Mouse (Mus musculus) limb, embryonic 15.5 days (tissue): ENCODE data around the gene Shroom1. TPM values are rescaled to one million over a fixed set of nuclear protein-coding genes. Genes with fewer than 3 reads are reported as not detected.
A peak's percentile ranks its signal among the peaks of the same experiment; 100 is the strongest.
"Not testable (repeated sequence)": the region's sequence is repeated elsewhere in the genome, so short reads cannot be mapped to it uniquely, and the experiment has no call there.

Source experiments
- ATAC-seq: fragments of 200-750 bp; cut with Nextera tagmentation; 2 replicates; pipeline ENCODE4 v1.8.0; 2017; ENCODE audit warnings: low read depth, moderate TSS enrichment; ENCODE audit not compliant: insufficient number of reproducible peaks, low FRiP score, low TSS enrichment
- H3K27ac ChIP-seq: fragments of 300-500 bp; sonication (generic); 2 replicates; pipeline ENCODE4 v1.5.1; 2015; ENCODE audit warnings: moderate library complexity, mild to moderate bottlenecking, inconsistent platforms
- H3K27me3 ChIP-seq: fragments of 300-500 bp; sonication (generic); 2 replicates; pipeline ENCODE4 v1.6.1; 2015; ENCODE audit warnings: inconsistent platforms
- H3K36me3 ChIP-seq: fragments of 300-500 bp; sonication (generic); 2 replicates; pipeline ENCODE4 v1.6.1; 2015; ENCODE audit warnings: inconsistent platforms
- H3K4me1 ChIP-seq: fragments of 300-500 bp; sonication (generic); 2 replicates; pipeline ENCODE4 v1.6.1; 2015; ENCODE audit warnings: inconsistent platforms
- H3K4me2 ChIP-seq: fragments of 300-500 bp; sonication (generic); 2 replicates; pipeline ENCODE4 v1.6.1; 2015; ENCODE audit warnings: mild to moderate bottlenecking, inconsistent platforms
- H3K4me3 ChIP-seq: fragments of 300-500 bp; sonication (generic); 2 replicates; pipeline ENCODE4 v1.5.1; 2015; ENCODE audit warnings: mild to moderate bottlenecking, inconsistent platforms
- H3K9ac ChIP-seq: fragments of 300-500 bp; sonication (generic); 2 replicates; pipeline ENCODE4 v1.6.1; 2015; ENCODE audit warnings: inconsistent platforms
- H3K9me3 ChIP-seq: fragments of 300-500 bp; sonication (generic); 2 replicates; pipeline ENCODE4 v1.6.1; 2016; ENCODE audit warnings: inconsistent platforms
- WGBS: fragments of 180-500 bp; shearing (Covaris S2); methylation state at CpG from one replicate; pipeline ENCODE4 v1.1.7; 2015; 5-methylcytosine and 5-hydroxymethylcytosine counted together
- polyA plus RNA-seq: library from polyadenylated mRNA; unstranded; fragments of >200 nt; fragmentation: Nextera tagmentation; extraction: Ambion mirVana; gene quantifications from 2 replicates; pipeline ENCODE4 v1.2.1, GENCODE M21; 2015

Shroom1 gene
- polyA plus RNA-seq: 4.4 and 4.6 TPM in 2 replicates

DNA sequence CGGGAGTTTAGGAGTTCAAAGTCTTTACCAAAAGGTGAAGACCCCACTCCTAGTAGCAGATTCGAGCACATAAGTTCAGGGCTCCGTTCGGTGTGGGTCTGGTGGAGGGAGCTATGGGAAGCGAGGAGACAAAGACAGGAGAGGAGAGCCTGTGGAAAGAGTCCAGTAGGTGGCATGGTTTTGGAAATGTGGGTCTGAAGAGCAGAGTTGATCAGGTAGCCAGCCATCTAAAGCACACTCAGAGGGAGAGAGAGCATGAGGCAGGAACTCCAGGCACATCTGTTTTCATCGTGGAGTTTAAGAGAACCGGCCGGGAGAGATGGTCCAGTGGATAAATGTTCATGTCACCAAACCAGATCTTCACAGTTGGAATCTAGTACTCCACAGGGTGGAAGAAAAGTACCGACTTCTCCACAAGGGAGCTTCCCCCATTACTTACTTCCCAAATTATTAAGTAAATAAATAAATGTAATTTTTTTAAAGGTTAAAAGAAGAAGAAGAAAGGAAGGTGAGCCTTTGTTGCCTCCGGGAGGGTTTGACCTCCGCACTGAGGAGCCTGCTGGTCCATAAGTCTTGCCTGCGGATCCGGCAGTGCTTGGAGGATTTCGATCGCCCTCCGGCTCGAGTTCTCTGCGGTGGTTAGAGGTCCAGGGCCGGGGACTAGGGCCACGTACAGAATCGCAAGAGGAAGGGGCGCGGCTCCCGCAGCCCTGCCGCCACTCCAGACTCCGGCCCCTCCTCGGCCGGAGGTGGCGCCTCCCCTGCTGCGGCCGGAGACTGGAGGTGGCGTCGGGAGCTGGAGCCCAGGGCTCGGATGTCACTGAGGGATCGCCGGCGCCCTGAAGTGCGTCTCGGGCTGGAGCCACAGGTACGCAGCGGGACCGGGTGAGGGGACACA lies at the start of gene Shroom1, which contains the start of gene Gm10447:
Shroom1 (plus strand) TSS at position 732 of the 898 bp plus-strand sequence.
Gm10447 (minus strand) TSS at position 637 of the 898 bp plus-strand sequence.
- 2% methylated on average over 32 of the region's 42 CpGs for WGBS
- no peaks in the 10 kb centered on the region for H3K36me3 ChIP-seq
- peaks cover 16% of the 10 kb centered on the region for H3K27me3 ChIP-seq

DNA sequence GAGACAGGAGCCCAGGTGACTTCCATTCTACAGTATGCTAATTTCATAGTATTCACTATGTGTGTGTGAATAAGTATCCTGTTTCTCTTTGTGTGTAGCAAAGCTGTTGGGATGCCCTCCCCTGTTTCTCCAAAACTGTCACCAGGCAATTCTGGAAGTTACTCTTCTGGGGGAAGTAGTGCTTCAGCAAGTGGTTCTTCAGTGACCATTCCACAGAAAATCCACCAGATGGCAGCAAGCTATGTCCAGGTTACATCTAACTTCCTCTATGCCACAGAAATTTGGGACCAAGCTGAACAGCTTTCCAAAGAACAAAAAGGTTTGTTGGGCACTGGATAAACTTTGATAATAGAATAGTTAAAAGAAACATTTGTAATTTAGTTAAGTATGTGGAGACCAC lies 45.3 kb upstream of the Shroom1 start:
- Histone ChIP-seq H3K36me3 (peaks cover 84% of the 10 kb centered on the region), H3K4me1 (no peaks in the 10 kb centered on the region), H3K9me3 (no peaks in the 10 kb centered on the region), H3K4me2 (no peak overlapping the region), H3K27ac (no peak overlapping the region), H3K9ac (no peak overlapping the region), H3K4me3 (no peak overlapping the region), H3K27me3 (no peaks in the 10 kb centered on the region)
- ATAC-seq: no peak

More for the DNA sequence above, at the start of gene Shroom1, which contains the start of gene Gm10447:
- peak; percentile 76 for ATAC-seq
- peak within 1 kb of the TSS; percentile 47 for H3K27ac ChIP-seq
- H3K4me2 ChIP-seq: peak within 1 kb of the TSS; percentile 85
- peaks cover 7% of the 10 kb centered on the region for H3K4me1 ChIP-seq
- H3K4me3 ChIP-seq: peak within 1 kb of the TSS; percentile 58
- H3K9ac ChIP-seq: peak within 1 kb of the TSS; percentile 42
- H3K9me3 ChIP-seq: no peaks in the 10 kb centered on the region

DNA sequence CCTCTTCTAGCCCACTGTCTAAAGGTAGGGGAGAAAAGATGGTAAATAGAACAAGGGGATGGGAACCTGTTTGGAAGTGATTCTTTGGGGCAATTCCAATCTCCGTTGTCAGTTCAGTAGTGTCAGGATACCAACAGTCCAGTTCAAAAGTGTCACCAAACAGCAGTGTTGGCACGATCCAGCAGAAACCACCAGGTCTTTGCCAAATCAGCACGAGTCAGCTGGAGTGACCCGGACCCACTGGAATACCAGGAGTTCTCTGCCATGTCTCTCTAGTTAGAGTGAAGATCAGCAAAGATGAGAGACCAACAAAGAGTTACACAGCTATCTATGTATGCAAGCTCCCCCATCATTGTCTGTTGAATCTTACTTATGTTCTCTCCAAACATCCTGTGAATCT lies 43.1 kb upstream of the Shroom1 start:
- Histone ChIP-seq H3K4me2 (no peak overlapping the region), H3K27ac (no peak overlapping the region), H3K9ac (no peak overlapping the region), H3K27me3 (no peaks in the 10 kb centered on the region), H3K36me3 (peaks cover 86% of the 10 kb centered on the region), H3K9me3 (no peaks in the 10 kb centered on the region), H3K4me3 (no peak overlapping the region), H3K4me1 (no peaks in the 10 kb centered on the region)
- ATAC-seq: no peak
- WGBS: 91% methylated on average over 4 of the region's 4 CpGs

GRCm38 (mm10) chr11:53418048-53418447 lies 39.0 kb upstream of the Shroom1 start:
- H3K27ac ChIP-seq: no peak overlapping the region
- no peaks in the 10 kb centered on the region for H3K4me1 ChIP-seq
- peaks cover 75% of the 10 kb centered on the region for H3K36me3 ChIP-seq
- H3K9ac ChIP-seq: no peak overlapping the region
- H3K9me3 ChIP-seq: no peaks in the 10 kb centered on the region
- ATAC-seq: no peak
- H3K4me3 ChIP-seq: no peak overlapping the region
- no peak overlapping the region for H3K4me2 ChIP-seq
- H3K27me3 ChIP-seq: no peaks in the 10 kb centered on the region

- Histone ChIP-seq H3K9me3 (no peaks in the 10 kb centered on the region), H3K9ac (no peak within 1 kb of the TSS), H3K4me3 (no peak within 1 kb of the TSS), H3K36me3 (peaks cover 30% of the 10 kb centered on the region), H3K4me1 (no peaks in the 10 kb centered on the region), H3K27me3 (no peaks in the 10 kb centered on the region), H3K4me2 (no peak within 1 kb of the TSS), H3K27ac (no peak within 1 kb of the TSS)
- 89% methylated on average over 4 of the region's 4 CpGs for WGBS
- ATAC-seq: no peak
These were observed 34.0 kb upstream of the Shroom1 start, which contains the start of gene Leap2 for GRCm38 (mm10) chr11:53423036-53423435. Gene Leap2 (minus strand): TSS chr11:53423170.

DNA sequence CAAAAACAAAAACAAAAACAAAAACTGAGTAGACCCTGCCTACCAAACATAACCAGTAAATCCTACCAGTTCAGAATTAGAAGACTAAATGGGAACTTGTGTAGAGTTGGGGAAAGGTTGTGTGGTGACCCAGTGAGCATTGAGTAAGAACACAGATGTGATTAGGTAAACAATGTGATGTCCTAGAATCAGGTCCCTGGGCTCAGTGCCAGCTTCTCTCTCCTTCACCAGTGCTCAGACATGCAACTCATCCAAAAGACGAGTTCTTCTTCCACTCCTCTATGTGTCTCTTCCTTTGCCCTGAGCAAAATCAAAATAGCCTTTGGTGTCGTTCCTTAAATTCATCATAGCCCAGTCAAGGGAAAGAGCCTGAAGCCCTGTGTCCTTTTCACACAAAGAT lies 32.2 kb upstream of the Shroom1 start:
- ATAC-seq: no peak
- WGBS: 73% methylated on average over 2 of the region's 2 CpGs
- Histone ChIP-seq H3K4me3 (no peak overlapping the region), H3K27me3 (no peaks in the 10 kb centered on the region), H3K36me3 (peaks cover 24% of the 10 kb centered on the region), H3K9me3 (no peaks in the 10 kb centered on the region), H3K4me1 (peaks cover 7% of the 10 kb centered on the region), H3K4me2 (no peak overlapping the region), H3K9ac (no peak overlapping the region), H3K27ac (no peak overlapping the region)

- Histone ChIP-seq H3K27me3 (no peaks in the 10 kb centered on the region), H3K27ac (no peak overlapping the region), H3K9me3 (no peaks in the 10 kb centered on the region), H3K9ac (no peak overlapping the region), H3K4me2 (no peak overlapping the region), H3K4me3 (no peak overlapping the region), H3K36me3 (peaks cover 19% of the 10 kb centered on the region), H3K4me1 (peaks cover 10% of the 10 kb centered on the region)
- 62% methylated on average over 3 of the region's 3 CpGs for WGBS
- ATAC-seq: no peak
These were observed 31.8 kb upstream of the Shroom1 start for GRCm38 (mm10) chr11:53425251-53425650.

DNA sequence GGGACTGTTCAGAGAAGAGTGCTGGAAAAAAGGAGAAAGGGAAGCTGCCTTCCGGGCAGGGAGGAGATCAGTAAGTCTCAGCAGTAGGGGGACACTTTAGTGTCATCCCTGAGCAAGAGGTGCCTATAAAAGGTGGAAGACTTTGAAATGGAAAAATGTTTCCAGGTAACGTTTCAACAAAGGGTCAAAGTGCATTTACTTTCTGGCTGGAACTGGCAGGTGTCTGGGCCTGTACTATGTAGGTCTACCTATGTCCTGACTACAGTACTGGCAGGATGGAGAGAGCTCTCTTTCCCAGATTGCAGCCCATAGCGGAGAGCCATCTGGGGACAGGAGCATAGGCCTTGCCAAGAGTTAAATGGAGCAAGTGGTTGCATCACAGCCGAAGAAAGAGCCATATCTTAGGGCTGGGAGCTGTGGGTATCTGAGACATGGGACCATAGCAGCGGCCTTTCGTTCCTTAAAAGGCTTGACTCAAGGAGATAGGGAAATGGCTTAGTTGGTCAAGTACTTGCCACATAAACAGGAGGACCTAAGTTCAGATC lies 31.2 kb upstream of the Shroom1 start:
- no peak overlapping the region for H3K4me2 ChIP-seq
- H3K27me3 ChIP-seq: no peaks in the 10 kb centered on the region
- no peak overlapping the region for H3K9ac ChIP-seq
- peaks cover 18% of the 10 kb centered on the region for H3K36me3 ChIP-seq
- no peaks in the 10 kb centered on the region for H3K9me3 ChIP-seq
- no peak for ATAC-seq
- H3K4me3 ChIP-seq: no peak overlapping the region
- H3K27ac ChIP-seq: no peak overlapping the region
- H3K4me1 ChIP-seq: peaks cover 11% of the 10 kb centered on the region
- WGBS: 82% methylated on average over 6 of the region's 6 CpGs

- H3K4me3 ChIP-seq, H3K4me2 ChIP-seq, H3K36me3 ChIP-seq, H3K9me3 ChIP-seq, H3K27me3 ChIP-seq, H3K9ac ChIP-seq, H3K27ac ChIP-seq, ATAC-seq: not testable (repeated sequence)
- peaks cover 20% of the 10 kb centered on the region for H3K4me1 ChIP-seq
- WGBS: 82% methylated on average over 3 of the region's 3 CpGs
These were observed 30.1 kb upstream of the Shroom1 start for GRCm38 (mm10) chr11:53426914-53427313.

- H3K27ac ChIP-seq: no peak overlapping the region
- no peak overlapping the region for H3K4me3 ChIP-seq
- ATAC-seq: no peak
- H3K27me3 ChIP-seq: no peaks in the 10 kb centered on the region
- H3K9me3 ChIP-seq: no peaks in the 10 kb centered on the region
- H3K9ac ChIP-seq: no peak overlapping the region
- peaks cover 20% of the 10 kb centered on the region for H3K4me1 ChIP-seq
- 87% methylated on average over 3 of the region's 3 CpGs for WGBS
- H3K4me2 ChIP-seq: no peak overlapping the region
- H3K36me3 ChIP-seq: peaks cover 9% of the 10 kb centered on the region
These were observed 28.9 kb upstream of the Shroom1 start for GRCm38 (mm10) chr11:53427993-53428715.

GRCm38 (mm10) chr11:53428716-53429057 lies 28.3 kb upstream of the Shroom1 start:
- Histone ChIP-seq H3K36me3 (peaks cover 9% of the 10 kb centered on the region), H3K4me2 (no peak overlapping the region)

GRCm38 (mm10) chr11:53429182-53429581 lies 27.8 kb upstream of the Shroom1 start:
- Histone ChIP-seq H3K9ac (no peak overlapping the region), H3K4me2 (0 out of 2 replicates have a peak overlapping the region, but pooled peaks have one; percentile 84), H3K27me3 (no peaks in the 10 kb centered on the region), H3K4me1 (peaks cover 20% of the 10 kb centered on the region), H3K4me3 (peak overlapping the region; percentile 89; the same call in 1 of the 2 replicates), H3K9me3 (no peaks in the 10 kb centered on the region), H3K27ac (no peak overlapping the region), H3K36me3 (peaks cover 9% of the 10 kb centered on the region)
- no peak for ATAC-seq

More at GRCm38 (mm10) chr11:53428716-53429057, 28.3 kb upstream of the Shroom1 start:
- no peaks in the 10 kb centered on the region for H3K9me3 ChIP-seq
- no peak overlapping the region for H3K9ac ChIP-seq
- 93% methylated on average over 5 of the region's 5 CpGs for WGBS
- no peaks in the 10 kb centered on the region for H3K27me3 ChIP-seq
- ATAC-seq: no peak
- peaks cover 20% of the 10 kb centered on the region for H3K4me1 ChIP-seq
- H3K4me3 ChIP-seq: no peak overlapping the region
- H3K27ac ChIP-seq: no peak overlapping the region
